Mouse (Mus musculus) inflammation-experienced regulatory T-cells (primary cell): ENCODE results near the gene Otulin. TPM values are rescaled to one million over a fixed set of nuclear protein-coding genes. Genes with fewer than 3 reads are reported as not detected.

ENCODE experiments used
- polyA plus RNA-seq, 2 experiments: library from polyadenylated mRNA; unstranded; fragments of 100-300 nt; shearing (Covaris generic); gene quantifications; one replicate each; pipeline ENCODE4 v1.2.1; 2017

Gene Otulin
- polyA plus RNA-seq = 100 to 1,000 TPM in 1 of 2 experiments, 10 to 100 TPM in 1; 95.8 to 101 TPM

DNA sequence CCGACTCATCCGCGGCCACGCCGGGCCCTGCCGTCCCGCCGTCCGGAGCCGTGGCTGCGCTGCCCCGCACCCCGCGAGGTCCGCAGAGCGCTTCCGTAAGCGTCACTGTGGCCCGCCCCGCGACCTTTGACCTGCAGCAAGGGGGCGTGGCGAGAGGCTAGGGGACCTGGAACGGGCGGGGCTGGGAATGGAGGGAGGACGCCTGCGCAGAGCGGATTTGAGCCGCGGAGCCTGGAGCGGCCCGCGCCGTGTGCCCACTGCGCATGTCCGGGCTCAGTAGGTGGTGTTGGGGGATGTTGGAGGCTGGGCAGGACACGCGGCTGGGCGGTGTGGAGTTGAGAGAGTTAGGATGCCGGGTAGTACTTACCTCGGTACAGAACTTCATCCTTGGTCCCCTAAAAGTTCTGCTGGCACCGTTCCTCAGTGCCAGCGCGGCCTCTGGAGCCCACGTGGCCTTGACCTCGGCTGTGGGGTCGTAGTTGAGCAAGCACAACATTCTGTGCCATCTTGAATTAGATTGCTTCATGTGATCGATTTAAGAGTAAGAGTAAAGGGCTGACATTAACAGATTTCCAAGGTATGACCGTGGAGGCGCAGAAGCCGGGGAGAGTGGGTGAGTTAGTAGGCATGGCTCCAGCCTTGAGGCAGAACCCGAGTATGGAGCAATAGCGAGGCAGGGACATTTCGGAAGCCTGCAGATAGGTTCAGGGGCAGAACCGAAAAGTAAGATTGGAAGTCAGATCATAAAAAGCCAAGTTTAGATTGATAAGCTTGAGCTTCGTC, at the start of gene Otulin:
Gene Otulin, minus strand, starts transcription at position 93 of the 783 bp plus-strand sequence.

Other genes starting within 250 kb of the Otulin start
- gene Ank, start 164.0 kb downstream of the Otulin start, polyA plus RNA-seq = 10 to 100 TPM; 29.4 to 32.4 TPM
- 100 to 1,000 TPM; 246 to 328 TPM for gene Otulinl, start 50.9 kb upstream of the Otulin start, polyA plus RNA-seq